Mouse (Mus musculus): Measurements from ENCODE around the gene Timm9.

Timm9 gene

GRCm38 (mm10) chr12:71136130-71136973 lies at the start of gene Timm9, which contains the start of gene 2700049A03Rik:
TSS of gene Timm9 (minus strand) at chr12:71136684.
TSS of gene 2700049A03Rik (plus strand) at chr12:71136848.
- DNase-seq: peak; percentile 86

- no peak for DNase-seq
These were observed 47.9 kb upstream of the Timm9 start for GRCm38 (mm10) chr12:71184396-71184795.

GRCm38 (mm10) chr12:71183736-71184135 lies 47.3 kb upstream of the Timm9 start:
- DNase-seq: no peak

- DNase-seq: no peak
These were observed 33.4 kb upstream of the Timm9 start for GRCm38 (mm10) chr12:71169911-71170310.

GRCm38 (mm10) chr12:71164410-71164809 lies 27.9 kb upstream of the Timm9 start:
- DNase-seq: no peak

GRCm38 (mm10) chr12:71157974-71158373 lies 21.5 kb upstream of the Timm9 start:
- DNase-seq: no peak

- no peak for DNase-seq
These were observed 18.5 kb upstream of the Timm9 start for GRCm38 (mm10) chr12:71154979-71155378.

- DNase-seq: no peak
These were observed 13.7 kb upstream of the Timm9 start for GRCm38 (mm10) chr12:71150167-71150566.

- no peak for DNase-seq
These were observed 13.0 kb upstream of the Timm9 start for GRCm38 (mm10) chr12:71149456-71149855.

GRCm38 (mm10) chr12:71148801-71149200 lies 12.3 kb upstream of the Timm9 start:
- no peak for DNase-seq

GRCm38 (mm10) chr12:71147641-71148040 lies 11.2 kb upstream of the Timm9 start:
- peak; percentile 55 for DNase-seq

- no peak for DNase-seq
These were observed 4.7 kb upstream of the Timm9 start for GRCm38 (mm10) chr12:71141189-71141588.

GRCm38 (mm10) chr12:71139258-71139828 lies 2.9 kb upstream of the Timm9 start:
- DNase-seq: peak; percentile 8

- no peak for DNase-seq
These were observed 1.2 kb upstream of the Timm9 start for GRCm38 (mm10) chr12:71137686-71138085.

- DNase-seq: peak; percentile 89
These were observed 549 bp upstream of the Timm9 start for GRCm38 (mm10) chr12:71136974-71137491.

- DNase-seq: peak; percentile 15
These were observed 903 bp downstream of the Timm9 start for GRCm38 (mm10) chr12:71135581-71135980.

GRCm38 (mm10) chr12:71123286-71123685 lies 13.2 kb downstream of the Timm9 start:
- DNase-seq: no peak

GRCm38 (mm10) chr12:71122731-71123130 lies 13.8 kb downstream of the Timm9 start:
- DNase-seq: no peak

GRCm38 (mm10) chr12:71116411-71116810 lies 20.1 kb downstream of the Timm9 start:
- no peak for DNase-seq

- DNase-seq: peak; percentile 69
These were observed 22.7 kb downstream of the Timm9 start for GRCm38 (mm10) chr12:71113675-71114288.

GRCm38 (mm10) chr12:71113074-71113473 lies 23.4 kb downstream of the Timm9 start:
- DNase-seq: no peak

GRCm38 (mm10) chr12:71111331-71111730 lies 25.2 kb downstream of the Timm9 start, which contains the start of gene Tomm20l:
TSS of gene Tomm20l (plus strand) at chr12:71111428.
- peak; percentile 79 for DNase-seq

GRCm38 (mm10) chr12:71107216-71107771 lies 29.2 kb downstream of the Timm9 start:
- DNase-seq: no peak

All from kidney, postnatal 14 days (tissue).